Mouse (Mus musculus): ENCODE measurements around the gene Spsb1.

Gene Spsb1

DNA sequence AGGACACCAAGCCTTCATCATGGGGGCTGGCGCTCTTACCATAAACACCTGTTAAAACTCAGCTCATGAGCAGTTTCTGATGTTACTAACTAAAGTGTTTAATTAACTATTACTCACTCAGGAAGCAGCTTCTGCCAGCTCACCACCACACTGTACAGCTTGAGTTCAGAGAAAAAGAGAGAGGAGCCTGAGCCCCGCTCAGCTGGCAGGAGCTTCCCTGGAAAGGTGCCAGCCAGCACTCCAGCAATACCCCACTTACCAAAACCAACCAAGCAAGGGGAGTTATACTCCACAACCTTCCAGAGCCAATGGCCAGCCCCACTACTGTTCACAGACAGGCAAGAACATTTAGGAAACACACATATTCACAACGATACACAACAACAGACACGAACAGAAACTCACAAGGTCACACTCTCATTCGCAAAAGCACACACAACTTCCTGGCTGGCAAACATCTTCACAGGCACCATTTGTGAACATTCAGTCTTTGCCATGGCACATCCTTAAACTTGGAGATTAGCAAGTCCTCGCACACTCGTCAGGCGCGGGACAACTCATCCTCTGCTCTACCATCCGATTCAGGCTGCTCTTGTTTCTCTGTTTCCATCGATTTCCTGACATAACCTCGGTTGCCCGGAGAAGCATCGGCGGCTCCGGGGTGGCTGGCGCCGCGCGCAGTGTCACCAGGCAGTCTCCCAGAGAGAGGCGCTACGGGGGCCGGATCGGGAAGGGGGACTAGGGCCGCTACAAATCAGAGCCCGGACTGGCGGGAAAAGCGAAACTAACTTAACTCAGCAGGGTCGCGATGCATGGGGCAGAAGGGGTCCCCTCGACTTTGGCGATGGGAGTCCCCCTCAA lies 992 bp downstream of the Spsb1 start:
- DNase-seq (ENCODE audit: low spot score in 2 of 2), result peak in 1 of 2 experiments; percentile 20

- DNase-seq (ENCODE audit: low spot score in 2 of 2), result no peak
Measured at GRCm38 (mm10) chr4:149952201-149952600, 2.6 kb downstream of the Spsb1 start.

- no peak for DNase-seq (ENCODE audit: low spot score in 2 of 2)
Measured at GRCm38 (mm10) chr4:149951201-149951600, 3.6 kb downstream of the Spsb1 start.

DNA sequence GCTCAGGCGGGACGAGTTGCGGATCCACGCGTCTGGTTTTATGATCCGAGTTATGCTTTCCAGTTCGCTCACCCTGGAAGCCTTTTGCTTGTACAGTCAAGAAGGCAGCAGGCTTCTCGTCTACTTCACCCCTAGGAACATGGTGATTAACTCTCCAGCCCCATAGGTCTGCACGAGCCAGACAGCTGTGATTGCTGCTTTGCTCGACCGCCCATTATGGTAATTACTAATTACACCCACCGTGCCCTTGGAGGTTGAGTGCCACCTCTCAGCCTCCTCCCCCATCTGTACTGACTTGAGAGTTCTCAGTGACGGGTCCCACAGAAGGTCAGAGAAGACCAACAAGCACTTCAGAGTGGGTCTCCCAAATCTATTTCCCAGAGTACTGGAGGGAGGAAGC lies 5.2 kb downstream of the Spsb1 start:
- DNase-seq (ENCODE audit: low spot score in 2 of 2), result no peak

DNA sequence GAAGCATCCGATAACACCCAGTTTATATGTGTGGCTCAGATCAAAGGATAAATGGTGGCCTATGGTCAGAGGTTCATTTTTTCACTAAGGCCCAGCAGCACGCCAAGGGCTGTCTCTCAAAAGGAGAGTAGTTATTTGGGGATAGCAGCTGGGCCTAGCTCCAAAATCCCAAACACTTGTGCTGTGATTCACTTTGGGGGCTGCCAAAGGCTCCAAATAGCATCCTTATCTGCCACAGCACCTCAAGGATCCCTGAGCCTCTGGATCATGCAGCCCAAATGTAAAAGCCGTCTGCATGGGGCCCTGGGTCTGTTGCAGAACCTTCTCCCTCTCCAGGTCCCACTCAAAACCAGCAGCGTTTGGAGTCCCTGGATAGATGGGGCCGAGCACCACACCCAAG lies 6.7 kb downstream of the Spsb1 start:
- DNase-seq (ENCODE audit: low spot score in 2 of 2), result no peak

- DNase-seq (ENCODE audit: low spot score in 2 of 2), result no peak
Measured at GRCm38 (mm10) chr4:149947396-149947795, 7.4 kb downstream of the Spsb1 start.

DNA sequence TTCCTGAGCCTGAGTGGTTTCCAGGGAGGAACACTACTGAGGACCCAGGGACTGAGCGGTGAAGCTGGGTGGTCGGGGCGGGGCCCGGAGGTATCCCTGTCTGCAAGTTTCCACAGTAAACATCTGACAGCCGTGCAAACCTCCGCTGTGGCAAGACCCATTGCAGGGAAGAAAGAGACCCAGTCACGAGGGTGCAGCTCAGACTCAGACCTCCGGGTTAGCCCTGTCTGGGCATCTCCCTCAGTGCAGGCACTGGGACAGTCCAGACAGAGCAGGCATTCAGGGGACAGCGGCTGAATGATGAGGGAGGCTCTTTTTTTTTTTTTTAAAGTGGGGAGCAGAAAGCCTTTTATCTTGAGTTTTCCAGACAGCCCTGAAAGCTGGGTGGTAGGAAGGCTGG lies 9.6 kb downstream of the Spsb1 start:
- no peak for DNase-seq (ENCODE audit: low spot score in 2 of 2)

DNA sequence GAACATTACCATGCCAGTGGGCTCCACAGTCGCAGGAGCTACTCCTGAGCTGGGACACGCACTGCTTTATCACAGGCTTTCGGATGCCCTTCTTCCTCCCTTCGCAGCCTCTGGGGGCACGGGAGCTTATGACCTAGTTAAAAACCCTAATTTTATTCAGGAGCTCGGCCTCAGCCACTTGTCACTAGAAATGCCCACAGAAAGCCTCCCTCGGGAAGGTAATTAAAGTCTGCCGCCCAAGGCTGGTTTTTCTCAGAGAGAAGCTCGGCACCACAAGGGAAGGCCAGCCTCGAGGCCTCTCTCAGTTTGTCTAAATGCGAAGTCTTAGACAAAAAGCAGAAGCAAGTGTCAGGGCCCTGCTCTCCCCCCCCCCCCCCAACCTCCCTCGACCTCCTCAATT lies 10.6 kb downstream of the Spsb1 start:
- no peak for DNase-seq (ENCODE audit: low spot score in 2 of 2)

DNA sequence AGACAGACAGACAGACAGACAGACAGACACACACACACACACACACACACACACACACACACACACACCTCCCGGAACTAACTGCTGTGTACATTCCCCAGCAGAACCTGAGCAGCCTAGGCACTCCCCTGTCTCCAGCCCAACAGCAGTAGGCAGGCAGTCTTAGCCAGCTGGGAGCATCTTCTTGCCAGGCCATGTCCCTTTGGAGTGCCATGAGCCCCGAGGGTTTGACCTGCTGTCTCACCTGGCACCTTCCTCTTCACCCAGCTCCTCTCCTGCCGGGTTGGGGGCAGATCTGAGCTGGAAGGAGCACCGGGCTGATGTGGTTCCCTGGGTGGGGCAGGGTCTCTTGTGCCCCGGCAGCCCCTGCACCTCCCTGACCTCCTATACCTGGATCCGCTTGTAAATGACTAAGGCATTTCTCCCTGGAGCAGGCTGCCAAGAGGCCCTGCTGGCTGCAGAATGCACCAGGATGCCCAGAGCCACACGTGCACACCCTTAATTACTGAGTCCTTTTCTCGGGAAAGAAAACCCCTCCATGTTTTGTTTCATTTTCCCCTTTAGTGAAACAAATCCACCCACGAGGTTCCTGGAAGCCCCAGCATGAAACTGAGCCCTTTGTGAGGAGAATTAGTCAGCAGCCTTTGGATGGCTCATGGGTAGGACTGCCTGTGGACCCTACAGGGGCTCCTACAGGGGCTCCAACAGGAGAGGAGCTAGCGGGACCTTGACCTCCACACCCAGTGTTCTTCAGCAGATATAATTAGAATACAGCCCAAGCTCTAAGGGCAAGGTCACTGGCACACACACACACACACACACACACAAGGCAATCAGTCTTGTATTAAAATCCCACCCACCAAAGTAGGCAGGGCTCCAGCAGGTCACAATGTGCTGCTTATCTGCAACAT lies 11.8 kb downstream of the Spsb1 start:
- DNase-seq (ENCODE audit: low spot score in 2 of 2), result no peak

DNA sequence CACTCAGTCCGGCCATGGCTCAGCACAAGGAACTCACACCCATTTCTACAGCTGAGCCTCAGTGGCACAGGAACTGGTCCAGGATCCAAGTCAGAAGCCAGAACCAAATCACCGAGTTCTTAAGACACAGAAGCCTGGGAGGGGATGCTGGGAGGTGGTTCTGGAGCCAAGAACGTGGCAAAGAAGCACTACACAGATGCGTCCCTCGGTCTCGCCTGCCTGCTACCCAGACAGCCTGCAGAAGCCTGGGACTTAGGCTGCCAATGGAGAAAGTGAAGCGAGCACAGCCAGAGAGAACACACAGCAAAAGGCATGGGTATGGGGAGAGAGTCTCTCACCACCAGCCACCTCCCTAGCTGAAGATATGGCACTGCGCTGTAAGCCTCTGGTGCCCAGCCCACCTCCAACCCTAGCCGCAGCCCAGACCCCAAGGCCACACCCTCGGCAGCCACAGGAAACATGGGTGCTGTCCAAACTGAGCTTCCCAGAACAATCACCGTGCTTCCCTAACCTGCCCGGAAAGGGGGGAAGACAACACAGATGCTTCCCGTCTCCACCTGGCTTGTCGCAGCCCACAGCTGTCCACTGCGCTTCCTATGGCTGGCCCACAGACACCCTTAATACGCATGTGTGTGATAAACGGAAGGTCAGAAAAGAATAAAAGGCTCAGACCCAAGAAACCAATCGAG lies 13.6 kb downstream of the Spsb1 start:
- no peak for DNase-seq (ENCODE audit: low spot score in 2 of 2)

DNA sequence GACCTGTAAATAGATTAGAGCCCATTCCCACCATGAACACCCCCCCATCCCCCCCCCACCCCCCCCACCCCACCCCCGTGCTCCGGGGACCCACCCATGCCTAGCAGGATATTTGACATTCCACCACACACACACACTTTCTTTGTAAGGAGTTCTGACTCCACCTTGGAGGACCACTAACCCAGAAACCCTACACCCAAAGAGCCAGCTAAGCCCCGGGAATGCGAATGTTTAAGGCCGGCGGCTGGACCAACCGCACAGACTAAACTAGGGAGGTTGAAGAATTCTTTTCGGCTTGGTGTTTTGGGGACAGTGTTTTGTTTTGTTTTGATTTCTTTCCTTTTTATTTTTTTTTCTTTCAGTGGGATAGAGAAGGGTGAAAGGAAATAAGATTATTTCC lies 16.1 kb downstream of the Spsb1 start:
- no peak for DNase-seq (ENCODE audit: low spot score in 2 of 2)

DNA sequence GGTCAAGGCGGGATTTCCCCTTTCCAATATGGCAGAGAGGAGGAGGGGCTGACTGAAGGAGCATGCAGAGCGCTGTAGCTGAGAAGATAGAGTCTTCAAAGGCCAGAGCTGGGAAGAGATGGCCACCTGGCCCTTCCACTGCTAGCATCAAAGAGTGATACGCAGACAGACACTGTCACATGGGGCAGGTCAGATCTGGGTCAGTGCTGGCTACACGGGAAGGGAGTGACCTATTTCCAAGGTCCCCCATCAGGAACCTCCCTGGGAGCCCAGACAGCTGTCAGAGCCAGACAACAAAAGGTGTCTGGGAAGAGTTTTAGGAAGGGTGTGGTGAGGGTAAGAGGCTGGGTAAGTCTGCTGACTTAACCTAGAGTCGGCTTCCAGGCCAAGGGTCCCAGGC lies 17.9 kb downstream of the Spsb1 start:
- no peak for DNase-seq (ENCODE audit: low spot score in 2 of 2)

DNA sequence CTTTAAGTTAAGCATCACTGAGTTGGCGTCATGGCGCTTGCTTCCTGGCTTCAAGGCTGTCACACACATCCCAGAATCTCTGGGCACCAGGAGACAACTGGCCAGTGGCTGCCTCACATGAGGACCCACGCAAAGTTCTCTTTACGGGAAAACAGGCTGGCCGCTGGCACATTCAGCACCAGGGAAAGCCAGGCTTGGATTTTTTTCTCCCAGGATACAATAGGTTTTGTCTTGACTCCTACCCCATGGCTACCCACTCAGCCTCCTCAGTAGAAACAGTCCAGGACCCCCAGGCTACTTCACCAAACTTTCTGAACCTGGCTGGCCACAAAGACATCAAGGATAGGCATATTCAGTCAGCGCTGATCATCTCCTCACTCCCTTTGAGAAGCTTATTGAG lies 19.4 kb downstream of the Spsb1 start:
- no peak for DNase-seq (ENCODE audit: low spot score in 2 of 2)

GRCm38 (mm10) chr4:149933519-149934245 lies 21.2 kb downstream of the Spsb1 start:
- no peak for DNase-seq (ENCODE audit: low spot score in 2 of 2)

DNA sequence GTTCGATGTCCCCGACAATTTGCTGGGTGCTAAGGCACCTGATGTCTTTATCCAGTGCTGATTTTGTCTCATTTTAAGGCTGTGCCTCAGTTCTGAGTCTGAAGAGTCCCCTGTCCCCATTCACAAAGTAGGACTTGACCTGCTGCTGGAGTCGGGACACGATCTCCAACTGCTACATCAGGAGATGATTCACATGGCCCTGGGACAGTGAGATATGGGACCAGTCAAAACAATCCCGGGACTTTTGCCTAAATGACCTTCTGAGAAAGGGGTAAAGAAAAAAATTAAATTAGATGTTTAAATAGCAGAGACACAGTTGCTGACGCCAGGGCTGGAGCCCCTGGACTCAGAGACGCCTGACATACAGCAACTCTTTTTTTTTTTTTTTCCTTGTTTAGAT lies 21.8 kb downstream of the Spsb1 start:
- no peak for DNase-seq (ENCODE audit: low spot score in 2 of 2)

GRCm38 (mm10) chr4:149932108-149932815 lies 22.6 kb downstream of the Spsb1 start:
- DNase-seq (ENCODE audit: low spot score in 2 of 2), result no peak

GRCm38 (mm10) chr4:149930755-149931154 lies 24.1 kb downstream of the Spsb1 start:
- no peak for DNase-seq (ENCODE audit: low spot score in 2 of 2)

DNA sequence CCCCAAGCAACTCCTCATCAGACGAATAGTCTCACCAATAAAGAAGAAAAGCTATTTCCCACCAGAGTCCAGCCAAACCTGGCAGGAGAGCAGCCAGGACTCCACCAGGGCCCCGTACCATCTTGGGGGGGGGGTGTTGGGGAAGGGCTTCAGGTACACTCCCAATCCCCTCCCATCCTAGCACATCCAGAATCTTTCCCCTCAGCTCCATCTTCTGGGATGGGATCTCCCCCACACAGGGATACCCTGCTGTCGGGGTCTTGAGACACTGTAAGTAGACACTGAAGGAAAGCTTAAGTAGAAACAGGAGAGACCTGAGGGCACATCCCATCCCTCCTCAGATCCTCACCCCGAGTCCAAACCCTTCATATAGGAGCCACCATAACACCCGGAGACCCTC lies 31.8 kb downstream of the Spsb1 start:
- no peak for DNase-seq (ENCODE audit: low spot score in 2 of 2)

- DNase-seq (ENCODE audit: low spot score in 2 of 2), result no peak
Measured at GRCm38 (mm10) chr4:149922121-149922718, 32.6 kb downstream of the Spsb1 start.

DNA sequence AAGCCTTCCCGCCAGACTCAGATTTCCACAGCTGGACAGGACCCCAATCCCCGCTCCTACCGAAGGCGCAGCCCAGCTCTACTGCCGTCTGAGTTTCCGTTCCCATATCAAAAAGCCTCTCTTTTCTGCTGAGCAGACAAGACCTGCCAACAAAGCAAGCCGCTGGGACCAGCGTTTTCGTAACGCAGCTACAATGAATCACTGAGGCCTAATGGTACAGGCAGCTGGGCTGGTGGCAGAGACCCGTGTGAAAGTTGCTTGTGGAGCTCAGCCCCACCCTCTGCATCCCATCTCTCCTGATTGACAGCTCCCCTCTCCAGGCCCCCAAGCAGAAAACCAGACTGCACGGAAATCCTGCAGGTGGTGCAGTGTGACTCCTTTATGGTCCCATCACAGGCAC lies 34.0 kb downstream of the Spsb1 start:
- DNase-seq (ENCODE audit: low spot score in 2 of 2), result no peak
